Mouse (Mus musculus): Measurements from ENCODE around the gene Plekhg4. TPM values are rescaled to one million over a fixed set of nuclear protein-coding genes. Genes with fewer than 3 reads are reported as not detected.
A peak's percentile ranks its signal among the peaks of the same experiment; 100 is the strongest.

Gene Plekhg4
- 0.19 and 0.27 TPM in 2 replicates for polyA plus RNA-seq (2014; fragmentation: Nextera tagmentation; extraction: Ambion mirVana)

DNA sequence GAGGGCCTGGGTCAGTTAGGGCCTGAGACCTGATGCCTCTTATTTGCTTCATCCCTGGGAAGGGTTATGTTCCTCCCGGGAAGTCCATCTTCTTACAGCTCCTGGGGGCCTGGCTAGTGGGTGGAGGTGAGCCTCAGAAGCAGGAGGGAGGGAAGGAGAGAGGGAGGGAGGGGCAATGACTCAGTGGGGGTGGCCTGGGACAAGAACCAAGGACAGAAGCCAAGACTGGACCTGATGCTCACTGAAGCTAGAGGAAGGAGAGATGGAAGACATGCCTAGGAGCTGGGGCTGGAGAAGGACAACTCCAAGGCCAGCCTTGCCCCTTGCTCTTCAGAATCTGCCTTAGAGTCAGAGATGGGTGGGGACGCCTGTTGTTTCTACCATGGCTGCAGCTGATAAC lies at the start of gene Plekhg4:
Gene Plekhg4, plus strand, starts transcription at position 243 of the 400 bp plus-strand sequence.
- H3K4me3 ChIP-seq (ENCODE audit: low read depth, low read length) = no peak within 1 kb of the TSS
- ATAC-seq (replicated peaks; ENCODE audit: low FRiP score, low TSS enrichment, low read depth) (no peak), DNase-seq (ENCODE audit: low spot score) (no peak)
- no peak within 1 kb of the TSS for H3K9ac ChIP-seq (ENCODE audit: low read length)
- 48% methylated on average over 2 of the region's 2 CpGs for WGBS
- H3K27ac ChIP-seq (ENCODE audit: low read depth) = no peak within 1 kb of the TSS
- no peaks in the 10 kb centered on the region for H3K4me1 ChIP-seq (replicated peaks; ENCODE audit: control insufficient read depth, insufficient read depth, low read length)
- H3K27me3 ChIP-seq (replicated peaks; ENCODE audit: control insufficient read depth, insufficient read depth, low read length) = no peaks in the 10 kb centered on the region
- peaks cover 3% of the 10 kb centered on the region; the same call in 1 of the 2 replicates for H3K9me3 ChIP-seq (ENCODE audit: control insufficient read depth, low read length)
- H3K36me3 ChIP-seq (ENCODE audit: control insufficient read depth, insufficient read depth, low read length) = peaks cover 4% of the 10 kb centered on the region; the same call in 1 of the 2 replicates
- H3K4me2 ChIP-seq (ENCODE audit: low read length) = peak within 1 kb of the TSS; percentile 48; the same call in 1 of the 2 replicates

DNA sequence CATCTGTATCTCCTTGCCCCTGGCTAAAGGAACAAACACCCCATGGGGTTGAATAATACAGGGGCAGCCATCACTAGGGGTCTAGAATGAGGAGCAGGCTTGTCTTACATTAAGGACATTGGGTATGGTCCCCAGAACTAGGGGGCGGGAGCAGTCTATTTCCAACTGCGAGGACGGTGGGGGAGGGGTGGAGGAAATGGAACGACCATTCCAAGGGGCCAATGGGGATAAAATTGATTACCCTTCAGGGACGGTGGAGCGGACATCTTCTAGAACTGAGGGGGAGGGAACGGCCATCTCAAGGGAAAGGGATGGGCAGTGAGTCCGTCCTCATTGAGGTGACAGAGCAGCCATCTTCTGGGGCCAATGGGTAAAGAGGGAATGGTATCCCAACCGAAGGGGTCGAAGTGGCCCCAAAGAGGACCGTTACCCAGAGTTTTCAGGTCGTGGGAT lies 47.4 kb upstream of the Plekhg4 start:
- DNase-seq (ENCODE audit: low spot score) = no peak
- WGBS = under 1% methylated on average over 12 of the region's 12 CpGs

DNA sequence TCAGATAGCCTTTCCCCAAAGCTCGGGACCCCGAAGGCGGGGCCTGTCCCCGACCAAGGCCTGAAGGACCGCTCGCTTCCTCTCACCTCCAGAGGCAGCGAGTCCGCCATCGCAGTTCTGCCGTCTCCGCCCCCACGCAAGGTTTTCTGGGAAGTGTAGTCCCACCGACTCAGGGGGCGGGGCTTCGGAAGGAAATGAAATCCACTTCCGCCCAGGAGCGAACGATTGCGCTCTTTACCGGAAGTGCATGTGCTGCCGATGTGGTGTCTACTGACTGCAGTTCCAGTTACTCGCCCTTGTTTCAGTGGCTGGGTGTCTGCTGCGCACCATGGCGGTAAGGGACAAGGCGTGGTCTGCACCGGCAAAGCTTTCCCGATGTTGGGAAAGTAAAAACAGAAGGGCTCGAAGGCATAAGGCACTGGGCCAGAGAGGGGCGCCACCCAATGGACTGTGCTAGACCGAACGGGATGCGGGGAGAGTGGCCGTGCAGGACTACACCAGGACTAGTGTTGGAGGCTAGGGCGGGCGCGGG lies 46.9 kb upstream of the Plekhg4 start, which contains the start of the genes Lrrc29 and Tmem208:
Gene Lrrc29, minus strand, starts transcription at position 138 of the 532 bp plus-strand sequence.
Gene Tmem208, plus strand, starts transcription at position 214 of the 532 bp plus-strand sequence.
- peak within 1 kb of the TSS; percentile 58 for H3K27ac ChIP-seq (ENCODE audit: low read depth)
- H3K36me3 ChIP-seq (ENCODE audit: control insufficient read depth, insufficient read depth, low read length) = peaks cover 47% of the 10 kb centered on the region
- no peaks in the 10 kb centered on the region for H3K9me3 ChIP-seq (ENCODE audit: control insufficient read depth, low read length)
- ATAC-seq (replicated peaks; ENCODE audit: low FRiP score, low TSS enrichment, low read depth) = peak; percentile 90
- H3K4me2 ChIP-seq (ENCODE audit: low read length) = peak within 1 kb of the TSS; percentile 96
- H3K4me3 ChIP-seq (ENCODE audit: low read depth, low read length) = peak within 1 kb of the TSS; percentile 89
- WGBS = under 1% methylated on average over 36 of the region's 36 CpGs
- H3K27me3 ChIP-seq (replicated peaks; ENCODE audit: control insufficient read depth, insufficient read depth, low read length) = no peaks in the 10 kb centered on the region
- H3K4me1 ChIP-seq (replicated peaks; ENCODE audit: control insufficient read depth, insufficient read depth, low read length) = peaks cover 16% of the 10 kb centered on the region
- peak; percentile 98 for DNase-seq (ENCODE audit: low spot score)
- peak within 1 kb of the TSS; percentile 77 for H3K9ac ChIP-seq (ENCODE audit: low read length)

More for the DNA sequence above, 47.4 kb upstream of the Plekhg4 start:
- no peaks in the 10 kb centered on the region for H3K27me3 ChIP-seq (replicated peaks; ENCODE audit: control insufficient read depth, insufficient read depth, low read length)
- peak overlapping the region; percentile 77 for H3K9ac ChIP-seq (ENCODE audit: low read length)
- H3K4me3 ChIP-seq (ENCODE audit: low read depth, low read length) = peak overlapping the region; percentile 89
- no peaks in the 10 kb centered on the region for H3K9me3 ChIP-seq (ENCODE audit: control insufficient read depth, low read length)
- no peak; the same call in none of the 2 replicates for ATAC-seq (replicated peaks; ENCODE audit: low FRiP score, low TSS enrichment, low read depth)
- H3K4me2 ChIP-seq (ENCODE audit: low read length) = peak overlapping the region; percentile 96
- H3K4me1 ChIP-seq (replicated peaks; ENCODE audit: control insufficient read depth, insufficient read depth, low read length) = peaks cover 16% of the 10 kb centered on the region
- peaks cover 41% of the 10 kb centered on the region for H3K36me3 ChIP-seq (ENCODE audit: control insufficient read depth, insufficient read depth, low read length)
- H3K27ac ChIP-seq (ENCODE audit: low read depth) = peak overlapping the region; percentile 58

DNA sequence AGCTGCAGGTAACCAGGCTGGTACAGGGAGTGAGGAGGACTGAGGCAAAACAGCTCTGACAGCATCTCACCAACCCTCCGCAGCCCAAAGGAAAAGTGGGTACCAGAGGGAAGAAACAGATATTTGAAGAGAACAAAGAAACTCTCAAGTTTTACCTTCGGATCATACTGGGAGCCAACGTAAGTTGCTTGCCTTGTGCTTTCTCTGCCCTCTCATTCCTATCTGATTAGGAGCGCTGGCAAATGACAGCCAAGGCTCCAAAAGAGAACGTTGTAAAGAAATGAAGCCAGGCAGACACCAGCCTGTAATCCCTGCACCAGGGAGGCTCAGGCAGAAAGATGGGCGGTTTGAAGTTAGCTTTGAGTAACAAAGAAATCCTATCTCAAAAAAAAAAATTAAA lies 46.1 kb upstream of the Plekhg4 start:
- Histone ChIP-seq H3K4me3 (ENCODE audit: low read depth, low read length) (peak overlapping the region; percentile 89), H3K4me2 (ENCODE audit: low read length) (peak overlapping the region; percentile 96), H3K27me3 (replicated peaks; ENCODE audit: control insufficient read depth, insufficient read depth, low read length) (no peaks in the 10 kb centered on the region), H3K9me3 (ENCODE audit: control insufficient read depth, low read length) (no peaks in the 10 kb centered on the region), H3K27ac (ENCODE audit: low read depth) (peak overlapping the region; percentile 58; the same call in 1 of the 2 replicates), H3K4me1 (replicated peaks; ENCODE audit: control insufficient read depth, insufficient read depth, low read length) (peaks cover 16% of the 10 kb centered on the region), H3K36me3 (ENCODE audit: control insufficient read depth, insufficient read depth, low read length) (peaks cover 52% of the 10 kb centered on the region), H3K9ac (ENCODE audit: low read length) (peak overlapping the region; percentile 77)
- 36% methylated on average over 6 of the region's 6 CpGs for WGBS
- DNase-seq (ENCODE audit: low spot score) (no peak), ATAC-seq (replicated peaks; ENCODE audit: low FRiP score, low TSS enrichment, low read depth) (no peak)

DNA sequence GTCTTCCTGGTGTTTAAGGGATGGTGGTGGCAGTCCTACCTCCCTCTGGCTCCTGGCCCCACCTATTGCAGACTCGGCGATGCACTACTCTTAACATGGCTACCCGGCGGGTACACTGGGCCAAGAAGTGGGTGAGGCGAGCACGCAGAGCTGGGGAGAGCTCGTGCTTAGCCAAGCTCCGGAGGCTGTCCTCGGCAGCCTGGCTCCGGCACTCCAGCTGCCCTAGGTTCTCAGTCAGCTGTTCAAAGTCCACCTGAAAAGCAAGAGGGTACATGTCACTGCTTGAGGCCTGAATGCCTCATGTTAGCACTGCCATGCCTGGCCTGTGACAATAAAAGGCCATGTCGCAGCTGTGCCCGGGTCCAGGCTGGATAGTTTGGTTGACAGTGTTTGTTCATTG lies 42.7 kb upstream of the Plekhg4 start:
- Histone ChIP-seq H3K36me3 (ENCODE audit: control insufficient read depth, insufficient read depth, low read length) (peaks cover 67% of the 10 kb centered on the region), H3K27me3 (replicated peaks; ENCODE audit: control insufficient read depth, insufficient read depth, low read length) (no peaks in the 10 kb centered on the region), H3K4me3 (ENCODE audit: low read depth, low read length) (no peak overlapping the region), H3K4me1 (replicated peaks; ENCODE audit: control insufficient read depth, insufficient read depth, low read length) (peaks cover 11% of the 10 kb centered on the region), H3K9ac (ENCODE audit: low read length) (no peak overlapping the region), H3K4me2 (ENCODE audit: low read length) (no peak overlapping the region), H3K27ac (ENCODE audit: low read depth) (no peak overlapping the region), H3K9me3 (ENCODE audit: control insufficient read depth, low read length) (no peaks in the 10 kb centered on the region)
- WGBS = 91% methylated on average over 12 of the region's 12 CpGs
- ATAC-seq (replicated peaks; ENCODE audit: low FRiP score, low TSS enrichment, low read depth) = no peak
- no peak for DNase-seq (ENCODE audit: low spot score)

DNA sequence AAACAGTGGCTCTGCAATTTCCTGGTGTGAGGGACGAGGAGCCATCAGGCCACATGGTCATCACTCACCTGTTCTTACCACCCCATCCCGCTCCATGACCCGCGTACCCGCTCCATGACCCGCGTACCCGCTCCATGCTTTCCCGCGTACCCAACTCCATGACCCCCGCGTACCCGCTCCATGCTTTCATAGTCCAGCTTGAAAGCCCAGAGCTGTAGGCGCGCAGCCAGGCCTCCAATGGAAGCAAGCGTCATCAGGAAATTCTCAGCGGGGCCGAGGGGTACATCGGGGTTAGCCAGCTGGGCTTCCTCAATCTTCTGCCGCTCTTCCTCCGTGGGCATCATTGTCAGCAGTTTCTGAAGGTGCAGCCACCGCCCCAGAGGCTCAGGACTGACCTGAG lies 41.6 kb upstream of the Plekhg4 start:
- H3K9me3 ChIP-seq (ENCODE audit: control insufficient read depth, low read length) = no peaks in the 10 kb centered on the region
- H3K27me3 ChIP-seq (replicated peaks; ENCODE audit: control insufficient read depth, insufficient read depth, low read length) = no peaks in the 10 kb centered on the region
- no peak overlapping the region for H3K4me3 ChIP-seq (ENCODE audit: low read depth, low read length)
- 93% methylated on average over 22 of the region's 22 CpGs for WGBS
- no peak overlapping the region for H3K4me2 ChIP-seq (ENCODE audit: low read length)
- H3K27ac ChIP-seq (ENCODE audit: low read depth) = no peak overlapping the region
- H3K4me1 ChIP-seq (replicated peaks; ENCODE audit: control insufficient read depth, insufficient read depth, low read length) = peaks cover 8% of the 10 kb centered on the region; the same call in 1 of the 2 replicates
- DNase-seq (ENCODE audit: low spot score) (no peak), ATAC-seq (replicated peaks; ENCODE audit: low FRiP score, low TSS enrichment, low read depth) (no peak)
- H3K9ac ChIP-seq (ENCODE audit: low read length) = no peak overlapping the region
- H3K36me3 ChIP-seq (ENCODE audit: control insufficient read depth, insufficient read depth, low read length) = peaks cover 79% of the 10 kb centered on the region

DNA sequence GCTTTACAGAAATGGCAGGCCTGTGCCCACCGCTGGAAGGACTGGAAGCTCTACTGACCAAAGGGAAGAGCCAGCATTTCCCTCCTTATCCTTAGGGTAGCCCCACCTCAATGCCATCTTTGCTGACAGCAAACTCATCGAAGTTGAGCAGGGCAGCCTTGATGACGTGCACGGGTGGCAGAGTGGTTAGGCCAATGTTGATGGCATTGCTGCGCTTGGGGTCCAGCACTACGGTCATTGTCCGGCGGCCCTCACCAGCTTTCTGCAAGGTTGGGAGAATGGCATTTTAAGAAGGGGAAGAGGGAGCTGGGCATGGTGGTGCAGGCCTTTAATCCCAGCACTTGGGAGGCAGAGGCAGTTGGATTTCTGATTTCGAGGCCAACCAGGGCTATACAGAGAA lies 41.1 kb upstream of the Plekhg4 start:
- WGBS = 95% methylated on average over 9 of the region's 9 CpGs
- H3K4me2 ChIP-seq (ENCODE audit: low read length) = no peak overlapping the region
- ATAC-seq (replicated peaks; ENCODE audit: low FRiP score, low TSS enrichment, low read depth) = no peak

DNA sequence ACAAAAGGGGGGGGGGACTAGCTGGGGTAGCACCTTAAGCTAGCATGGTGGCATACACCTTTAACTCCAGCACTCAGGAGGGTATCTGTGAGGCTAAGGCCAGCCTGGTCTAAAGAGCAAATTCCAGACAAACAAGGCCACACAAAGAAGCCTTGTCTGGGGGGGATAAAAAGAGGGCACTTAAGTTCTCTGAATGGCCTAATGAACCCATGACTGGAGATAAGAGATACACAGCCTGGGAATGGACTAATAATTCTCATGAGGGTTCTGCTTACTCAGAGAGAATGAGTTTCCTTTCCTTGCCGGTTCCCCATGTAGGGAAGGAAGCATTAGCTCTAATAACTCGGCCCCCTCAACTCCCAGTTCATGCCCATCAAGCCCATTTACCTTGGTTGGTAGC lies 40.6 kb upstream of the Plekhg4 start:
- H3K4me3 ChIP-seq (ENCODE audit: low read depth, low read length) = no peak overlapping the region
- peak; percentile 48; the same call in 1 of the 2 replicates for ATAC-seq (replicated peaks; ENCODE audit: low FRiP score, low TSS enrichment, low read depth)
- DNase-seq (ENCODE audit: low spot score) = no peak
- no peak overlapping the region for H3K4me2 ChIP-seq (ENCODE audit: low read length)
- WGBS = 62% methylated on average over 2 of the region's 2 CpGs
- H3K4me1 ChIP-seq (replicated peaks; ENCODE audit: control insufficient read depth, insufficient read depth, low read length) = peaks cover under 1% of the 10 kb centered on the region; the same call in 1 of the 2 replicates
- no peak overlapping the region for H3K9ac ChIP-seq (ENCODE audit: low read length)
- H3K27me3 ChIP-seq (replicated peaks; ENCODE audit: control insufficient read depth, insufficient read depth, low read length) = no peaks in the 10 kb centered on the region
- H3K9me3 ChIP-seq (ENCODE audit: control insufficient read depth, low read length) = no peaks in the 10 kb centered on the region
- peaks cover 89% of the 10 kb centered on the region for H3K36me3 ChIP-seq (ENCODE audit: control insufficient read depth, insufficient read depth, low read length)
- H3K27ac ChIP-seq (ENCODE audit: low read depth) = no peak overlapping the region

More for the DNA sequence above, 41.1 kb upstream of the Plekhg4 start:
- Histone ChIP-seq H3K4me3 (ENCODE audit: low read depth, low read length) (no peak overlapping the region), H3K9me3 (ENCODE audit: control insufficient read depth, low read length) (no peaks in the 10 kb centered on the region), H3K4me1 (replicated peaks; ENCODE audit: control insufficient read depth, insufficient read depth, low read length) (peaks cover 7% of the 10 kb centered on the region; the same call in 1 of the 2 replicates), H3K9ac (ENCODE audit: low read length) (no peak overlapping the region), H3K27ac (ENCODE audit: low read depth) (no peak overlapping the region), H3K36me3 (ENCODE audit: control insufficient read depth, insufficient read depth, low read length) (peaks cover 83% of the 10 kb centered on the region), H3K27me3 (replicated peaks; ENCODE audit: control insufficient read depth, insufficient read depth, low read length) (no peaks in the 10 kb centered on the region)
- DNase-seq (ENCODE audit: low spot score) = no peak
